Mouse (Mus musculus) G1E-ER4 (cell line): ENCODE measurements around the gene Npr2. TPM values are rescaled to one million over a fixed set of nuclear protein-coding genes. Genes with fewer than 3 reads are reported as not detected.

ENCODE experiments used
- GATA1 ChIP-seq: IDR thresholded peaks from one replicate; pipeline ENCODE4 v1.8.0; 2012; ENCODE audit warnings: low read length, inconsistent platforms
- polyA plus RNA-seq: library from polyadenylated mRNA; stranded (reverse); fragments of >175 nt; gene quantifications from 2 replicates; pipeline ENCODE4 v1.2.3, GENCODE M21; 2012

Npr2 gene
- polyA plus RNA-seq, 1 experiment = 0.11 TPM

DNA sequence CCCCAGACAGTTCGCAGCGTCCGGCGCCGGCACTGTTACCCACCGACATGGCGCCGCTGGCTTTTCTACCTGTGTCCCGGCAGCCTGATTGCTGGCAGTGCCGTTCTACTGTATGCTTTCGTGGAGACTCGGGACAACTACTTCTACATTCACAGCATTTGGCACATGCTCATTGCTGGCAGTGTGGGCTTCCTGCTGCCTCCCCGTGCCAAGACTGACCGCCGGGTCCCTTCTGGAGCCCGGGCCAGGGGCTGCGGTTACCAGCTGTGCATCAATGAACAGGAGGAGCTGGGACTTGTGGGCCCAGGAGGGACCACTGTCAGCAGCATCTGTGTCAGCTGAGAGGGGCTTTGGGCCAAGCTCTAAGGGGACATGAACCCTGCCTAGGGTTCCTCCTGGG is 58.3 kb downstream of the Npr2 start:
- no peak for TF ChIP-seq GATA1

DNA sequence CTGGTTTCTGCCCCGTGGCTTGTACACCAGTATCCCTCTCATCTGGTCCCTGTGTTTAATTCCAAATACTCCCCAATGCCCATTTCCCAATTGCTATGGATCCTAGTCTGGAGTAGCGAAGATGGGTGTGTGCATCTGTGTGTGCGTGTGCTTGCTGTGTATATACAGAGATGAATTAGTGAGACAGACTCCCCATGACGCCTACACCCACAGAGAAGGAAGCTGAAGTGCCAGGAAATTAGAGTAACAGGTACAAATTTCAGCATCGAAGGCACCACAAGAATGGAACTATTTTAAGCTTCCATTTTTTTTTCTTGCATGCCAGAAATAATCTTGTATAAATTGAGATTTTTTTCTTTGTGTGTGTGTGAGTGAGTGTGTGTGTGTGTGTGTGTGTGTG is 59.3 kb downstream of the Npr2 start:
- TF ChIP-seq GATA1 = no peak

DNA sequence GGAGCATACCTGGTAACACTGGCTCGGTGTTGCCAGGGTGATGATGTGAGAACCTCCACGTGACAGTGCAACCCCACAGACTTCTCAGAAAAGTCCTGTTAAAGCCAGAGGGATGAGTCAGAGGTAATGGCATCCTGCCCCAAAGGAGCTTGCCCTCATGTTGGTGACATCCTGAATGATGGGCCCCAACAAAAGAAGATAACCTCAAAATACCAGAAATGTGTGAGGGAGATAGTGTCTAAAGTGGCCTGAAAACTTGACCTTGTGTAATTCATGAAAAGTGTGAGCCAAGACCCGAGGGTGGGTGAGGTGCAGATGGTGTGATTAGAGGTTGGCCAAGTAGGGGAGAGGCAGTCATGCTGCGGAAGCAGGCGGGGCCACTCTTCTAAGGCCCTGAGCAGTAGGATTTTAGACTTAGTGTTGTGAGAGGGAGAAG is 62.1 kb downstream of the Npr2 start:
- TF ChIP-seq GATA1 = no peak

DNA sequence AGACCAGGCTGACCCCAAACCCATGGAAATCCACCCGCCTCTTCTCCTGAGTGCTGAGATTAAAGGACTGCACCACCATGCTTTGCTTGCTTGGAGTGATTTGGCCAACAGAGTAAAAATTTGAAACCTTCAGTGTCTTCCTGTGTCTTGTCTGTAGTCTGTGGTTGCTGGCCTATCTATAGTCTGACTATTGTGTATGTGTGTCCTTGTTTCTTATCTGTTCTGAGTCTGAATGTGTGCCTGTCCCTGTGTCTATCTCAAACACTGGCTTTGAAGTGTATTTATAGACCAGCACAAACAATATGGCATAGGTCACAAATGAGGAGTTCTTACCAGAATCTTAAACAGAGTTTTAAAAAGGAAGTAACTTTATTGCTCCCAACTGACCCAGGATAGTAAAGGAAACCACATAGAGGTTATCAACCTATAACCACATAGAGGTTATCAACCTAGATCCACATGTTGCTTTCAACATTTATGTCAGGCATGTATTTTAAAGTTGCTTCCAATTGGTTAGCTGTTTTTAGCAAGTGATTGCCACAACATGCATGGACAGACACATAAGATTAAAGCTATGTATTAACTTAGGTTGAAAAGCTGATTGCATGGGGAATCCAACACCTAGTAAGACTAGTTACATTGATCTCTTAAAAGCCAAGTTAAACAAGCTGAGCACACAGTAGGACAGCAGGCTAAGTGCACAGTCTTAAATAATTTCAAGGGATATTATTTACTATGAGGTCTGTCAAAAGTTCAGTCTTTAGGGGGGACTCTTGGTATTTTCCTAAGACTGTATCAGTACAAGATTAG is 62.9 kb downstream of the Npr2 start:
- peak; percentile 73 for TF ChIP-seq GATA1

DNA sequence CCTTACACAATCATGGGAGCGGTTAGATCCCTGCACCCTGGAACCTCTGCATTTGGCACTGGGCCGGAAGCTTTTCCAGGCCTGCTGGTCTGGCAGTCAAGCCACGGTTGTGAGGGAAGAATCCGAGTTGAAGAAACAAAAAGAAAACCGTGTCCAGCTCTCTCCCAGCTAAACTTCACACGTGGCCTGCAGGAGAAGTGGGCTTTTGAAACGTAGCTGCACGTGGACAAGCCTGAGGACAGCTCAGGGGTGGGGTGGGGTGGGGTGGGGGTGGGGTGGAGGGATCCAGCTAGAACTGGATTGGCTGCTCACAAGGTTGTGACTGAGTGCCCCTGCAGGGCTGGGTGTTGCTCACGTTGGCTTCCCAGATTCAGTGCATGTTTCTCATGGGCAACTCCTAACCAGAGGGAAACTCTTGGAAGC is 63.5 kb downstream of the Npr2 start:
- no peak for TF ChIP-seq GATA1

DNA sequence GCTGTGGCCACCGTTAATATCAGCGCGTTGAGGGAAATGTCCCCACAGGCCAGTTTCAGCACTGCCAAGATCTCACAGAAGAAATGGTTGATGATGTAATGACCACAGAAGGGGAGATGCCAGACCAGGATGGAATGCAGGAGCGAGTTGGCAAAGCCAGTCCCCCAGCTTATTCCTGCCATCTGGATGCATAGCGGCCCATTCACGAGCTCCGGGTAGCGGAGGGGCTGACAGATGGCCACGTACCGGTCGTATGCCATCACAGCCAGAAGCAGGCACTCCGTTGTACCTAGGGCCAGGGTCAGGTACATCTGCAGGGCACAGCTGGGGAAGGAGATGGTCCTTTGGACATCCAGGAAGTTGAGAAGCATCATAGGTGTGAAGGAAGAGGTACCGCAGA is 64.8 kb downstream of the Npr2 start:
- TF ChIP-seq GATA1 = no peak

DNA sequence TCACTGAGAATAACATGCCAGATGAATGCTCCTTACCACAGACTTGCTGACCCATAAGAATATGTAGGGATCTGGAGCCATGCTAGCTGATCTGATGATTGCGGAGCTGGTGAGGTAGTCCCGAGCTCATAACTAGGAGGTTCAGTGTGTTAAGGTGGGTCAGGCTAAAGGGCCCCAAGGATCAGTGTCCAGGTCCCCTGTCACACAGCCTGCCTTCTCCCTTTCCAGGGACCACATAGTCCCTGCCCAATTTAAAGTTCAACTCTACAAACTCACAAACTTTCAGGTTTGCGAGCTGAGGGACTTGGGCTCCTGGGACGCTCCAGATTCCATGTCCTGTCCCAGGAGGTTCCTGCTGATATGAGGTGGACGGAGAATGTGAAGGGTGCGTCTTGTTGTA is 69.0 kb downstream of the Npr2 start, which contains the start of gene Olfr70:
Gene Olfr70 (minus strand): TSS at position 101 of the 400 bp plus-strand sequence.
- TF ChIP-seq GATA1 = no peak

Other genes starting within 250 kb of the Npr2 start
- gene Rusc2, start 250.0 kb upstream of the Npr2 start, polyA plus RNA-seq = 1.1 and 1.2 TPM in 2 replicates
- not detected in 2 replicates for gene Fam166b, start 202.8 kb upstream of the Npr2 start, polyA plus RNA-seq
- 54.2 and 56.9 TPM in 2 replicates for gene Tesk1, start 190.0 kb upstream of the Npr2 start, polyA plus RNA-seq
- not detected in 2 replicates for gene Cd72, start 177.3 kb upstream of the Npr2 start, polyA plus RNA-seq
- gene Sit1, start 148.2 kb upstream of the Npr2 start, polyA plus RNA-seq = not detected in 2 replicates
- 69.1 and 82.1 TPM in 2 replicates for gene Ccdc107, start 139.0 kb upstream of the Npr2 start, polyA plus RNA-seq
- 14.1 and 17.4 TPM in 2 replicates for gene Arhgef39, start 132.2 kb upstream of the Npr2 start, polyA plus RNA-seq
- gene Car9, start 125.0 kb upstream of the Npr2 start, polyA plus RNA-seq = not detected in 2 replicates
- gene Tpm2, start 108.2 kb upstream of the Npr2 start, polyA plus RNA-seq = not detected in 2 replicates
- 1.6 and 2.6 TPM in 2 replicates for gene Creb3, start 69.6 kb upstream of the Npr2 start, polyA plus RNA-seq
- gene Tln1, start 69.2 kb upstream of the Npr2 start, polyA plus RNA-seq = 169 and 178 TPM in 2 replicates
- gene Rgp1, start 53.2 kb upstream of the Npr2 start, polyA plus RNA-seq = 31.2 and 129 TPM in 2 replicates
- gene Gba2, start 53.1 kb upstream of the Npr2 start, polyA plus RNA-seq = 13.5 and 21.5 TPM in 2 replicates
- gene Msmp, start 47.4 kb upstream of the Npr2 start, polyA plus RNA-seq = not detected in 2 replicates
- gene Spag8, start 21.7 kb downstream of the Npr2 start, polyA plus RNA-seq = not detected in 2 replicates
- gene Hint2, start 24.5 kb downstream of the Npr2 start, polyA plus RNA-seq = 45.3 and 51.0 TPM in 2 replicates
- gene Tmem8b, start 37.0 kb downstream of the Npr2 start, polyA plus RNA-seq = 3.2 and 3.4 TPM in 2 replicates
- gene Fam221b, start 37.2 kb downstream of the Npr2 start, polyA plus RNA-seq = 0.01 and 0.02 TPM in 2 replicates
- not detected in 2 replicates for gene Olfr70, start 68.9 kb downstream of the Npr2 start, polyA plus RNA-seq
- not detected in 2 replicates for gene Olfr71, start 78.3 kb downstream of the Npr2 start, polyA plus RNA-seq
- not detected in 2 replicates for gene Hrct1, start 95.3 kb downstream of the Npr2 start, polyA plus RNA-seq
- gene Spaar, start 98.1 kb downstream of the Npr2 start, polyA plus RNA-seq = not detected in 2 replicates
- not detected in 2 replicates for gene Olfr159, start 139.1 kb downstream of the Npr2 start, polyA plus RNA-seq
- gene Olfr156, start 192.0 kb downstream of the Npr2 start, polyA plus RNA-seq = not detected in 2 replicates
- not detected in 2 replicates for gene Olfr157, start 208.3 kb downstream of the Npr2 start, polyA plus RNA-seq
- gene Olfr155, start 219.6 kb downstream of the Npr2 start, polyA plus RNA-seq = not detected in 2 replicates
- gene Reck, start 243.6 kb downstream of the Npr2 start, polyA plus RNA-seq = not detected in 2 replicates